Mouse (Mus musculus) kidney, postnatal 0 days (tissue): ENCODE measurements at regions not wholly inside any gene's neighbourhood (a gene's known extent, or its start where the extent isn't known, plus 50 kb on each side); places are given as distances from the start of the nearest gene placed in this dataset.
A peak's percentile ranks its signal among the peaks of the same experiment; 100 is the strongest.

Source experiments
- ATAC-seq: fragments of 200-750 bp; cut with Nextera tagmentation; replicated peaks from 2 replicates; pipeline ENCODE4 v1.8.0; 2017; ENCODE audit warnings: low read depth, moderate number of reproducible peaks, moderate TSS enrichment, moderate library complexity; ENCODE audit not compliant: low FRiP score
- DNase-seq: peaks from one replicate; pipeline ENCODE4 v3.0.0-alpha.2; 2016; ENCODE audit warnings: low spot score
- H3K27ac ChIP-seq: fragments of 300-500 bp; sonication (generic); 2 replicates; pipeline ENCODE4 v1.5.1; 2014; ENCODE audit warnings: mild to moderate bottlenecking
- H3K27me3 ChIP-seq: fragments of 300-500 bp; sonication (generic); 2 replicates; pipeline ENCODE4 v1.6.1; 2014; ENCODE audit warnings: low read length, mixed read lengths; ENCODE audit not compliant: insufficient read depth
- H3K36me3 ChIP-seq: fragments of 300-500 bp; sonication (generic); 2 replicates; pipeline ENCODE4 v1.6.1; 2014; ENCODE audit warnings: low read length, mixed read lengths; ENCODE audit not compliant: insufficient read depth
- H3K4me1 ChIP-seq: fragments of 300-500 bp; sonication (generic); replicated peaks from 2 replicates; pipeline ENCODE4 v1.6.1; 2014; ENCODE audit warnings: antibody characterized with exemption, low read length, mixed read lengths; ENCODE audit not compliant: insufficient read depth
- H3K4me2 ChIP-seq: fragments of 300-500 bp; sonication (generic); 2 replicates; pipeline ENCODE4 v1.6.1; 2014; ENCODE audit warnings: mild to moderate bottlenecking, low read length, moderate library complexity, mixed read lengths
- H3K4me3 ChIP-seq: fragments of 300-500 bp; sonication (generic); replicated peaks from 2 replicates; pipeline ENCODE4 v1.5.1; 2014; ENCODE audit warnings: low read depth, low read length
- H3K9ac ChIP-seq: fragments of 300-500 bp; sonication (generic); 2 replicates; pipeline ENCODE4 v1.6.1; 2014; ENCODE audit warnings: low read depth, low read length
- H3K9me3 ChIP-seq: fragments of 300-500 bp; sonication (generic); replicated peaks from 2 replicates; pipeline ENCODE4 v1.6.1; 2016; ENCODE audit warnings: low read length, inconsistent platforms, mixed read lengths
- CTCF ChIP-seq: IDR thresholded peaks from 2 replicates; pipeline ENCODE4 v1.5.1; 2016; ENCODE audit warnings: antibody characterized with exemption, low read depth, mild to moderate bottlenecking, moderate library complexity
- WGBS: fragments of 180-500 bp; shearing (Covaris S2); extraction: QIAGEN DNeasy Blood & Tissue Kit; methylation state at CpG from one replicate; pipeline ENCODE4 v1.1.7; 2014; 5-methylcytosine and 5-hydroxymethylcytosine counted together

DNA sequence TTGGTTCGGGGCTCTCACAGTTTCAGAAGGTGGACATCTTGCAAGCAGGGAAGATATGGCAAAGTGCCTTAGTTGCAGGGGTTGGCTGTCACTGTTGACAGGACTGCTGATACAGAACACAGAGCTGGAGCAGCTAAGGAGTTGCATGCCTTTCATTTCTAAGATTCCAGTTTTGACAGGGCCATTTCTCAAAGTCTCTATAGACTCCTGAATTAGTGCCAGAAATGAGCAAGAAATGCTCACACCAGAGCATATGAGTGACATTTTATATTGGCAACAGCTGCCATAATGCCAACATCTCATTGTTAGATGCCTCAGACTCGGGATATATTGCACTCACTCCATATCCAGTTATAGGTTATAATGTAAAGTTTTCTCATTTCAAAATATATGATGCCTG, 754.3 kb downstream of the Gm597 start:
- Histone ChIP-seq H3K27me3 (no peaks in the 10 kb centered on the region), H3K4me2 (no peak overlapping the region), H3K9ac (no peak overlapping the region), H3K36me3 (no peaks in the 10 kb centered on the region), H3K9me3 (no peaks in the 10 kb centered on the region), H3K27ac (no peak overlapping the region), H3K4me1 (no peaks in the 10 kb centered on the region), H3K4me3 (no peak overlapping the region)
- ATAC-seq (no peak), DNase-seq (peak; percentile 52)
- WGBS: 44% methylated on average over 2 of the region's 2 CpGs
- TF ChIP-seq CTCF: no peak

DNA sequence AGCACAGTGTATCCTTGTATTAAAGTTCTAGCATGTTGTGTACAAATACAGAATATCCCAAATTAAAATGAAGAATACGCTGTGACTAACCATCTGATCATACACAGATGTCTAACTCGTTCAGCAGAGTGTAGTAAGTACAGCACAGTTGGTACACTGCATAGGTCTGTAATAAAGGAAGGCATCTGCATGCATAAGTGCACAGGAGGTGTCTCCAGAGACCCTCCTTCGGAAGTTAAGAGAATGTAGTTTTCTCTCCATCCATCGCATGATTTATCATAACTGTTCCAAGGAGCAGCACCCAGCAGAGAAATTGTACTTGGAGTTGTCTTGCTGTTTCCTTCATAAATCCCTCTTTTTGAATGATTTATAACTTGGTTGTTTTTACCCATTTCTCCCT, 781.6 kb downstream of the Gm597 start:
- H3K36me3 ChIP-seq: no peaks in the 10 kb centered on the region
- no peak for TF ChIP-seq CTCF
- ATAC-seq (no peak), DNase-seq (no peak)
- no peaks in the 10 kb centered on the region for H3K9me3 ChIP-seq
- H3K4me1 ChIP-seq: no peaks in the 10 kb centered on the region
- H3K4me3 ChIP-seq: no peak overlapping the region
- no peak overlapping the region for H3K9ac ChIP-seq
- no peak overlapping the region for H3K27ac ChIP-seq
- no peak overlapping the region for H3K4me2 ChIP-seq
- H3K27me3 ChIP-seq: no peaks in the 10 kb centered on the region
- WGBS: 67% methylated on average over 4 of the region's 4 CpGs

DNA sequence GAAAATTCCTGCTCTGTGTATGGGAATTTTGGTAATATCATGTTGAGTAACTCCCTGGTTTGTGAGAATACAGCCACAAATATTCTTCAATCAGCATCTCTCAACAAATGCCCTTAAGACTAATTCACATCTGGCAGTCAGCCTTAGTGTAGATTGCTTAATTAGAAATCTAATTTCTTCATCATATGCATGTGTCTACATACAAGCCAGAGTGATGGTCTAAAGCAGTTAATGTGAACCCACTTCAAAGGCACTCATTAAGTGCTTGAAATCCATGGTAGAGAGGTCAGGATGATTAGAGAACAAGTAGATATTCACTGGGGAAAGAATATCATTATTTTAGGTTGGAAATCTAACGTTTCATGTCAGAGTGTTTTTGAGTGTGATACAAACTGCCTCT, 816.7 kb downstream of the Gm597 start:
- Histone ChIP-seq H3K27me3 (no peaks in the 10 kb centered on the region), H3K4me2 (no peak overlapping the region), H3K9me3 (no peaks in the 10 kb centered on the region), H3K27ac (no peak overlapping the region), H3K4me3 (no peak overlapping the region), H3K36me3 (no peaks in the 10 kb centered on the region), H3K4me1 (no peaks in the 10 kb centered on the region), H3K9ac (no peak overlapping the region)
- no peak for ATAC-seq
- no peak for TF ChIP-seq CTCF
- no peak for DNase-seq
- WGBS: 76% methylated on average over 1 of the region's 1 CpGs
